12 mouse cellular contexts compared by ENCODE assay signal in the genomic region with DNA sequence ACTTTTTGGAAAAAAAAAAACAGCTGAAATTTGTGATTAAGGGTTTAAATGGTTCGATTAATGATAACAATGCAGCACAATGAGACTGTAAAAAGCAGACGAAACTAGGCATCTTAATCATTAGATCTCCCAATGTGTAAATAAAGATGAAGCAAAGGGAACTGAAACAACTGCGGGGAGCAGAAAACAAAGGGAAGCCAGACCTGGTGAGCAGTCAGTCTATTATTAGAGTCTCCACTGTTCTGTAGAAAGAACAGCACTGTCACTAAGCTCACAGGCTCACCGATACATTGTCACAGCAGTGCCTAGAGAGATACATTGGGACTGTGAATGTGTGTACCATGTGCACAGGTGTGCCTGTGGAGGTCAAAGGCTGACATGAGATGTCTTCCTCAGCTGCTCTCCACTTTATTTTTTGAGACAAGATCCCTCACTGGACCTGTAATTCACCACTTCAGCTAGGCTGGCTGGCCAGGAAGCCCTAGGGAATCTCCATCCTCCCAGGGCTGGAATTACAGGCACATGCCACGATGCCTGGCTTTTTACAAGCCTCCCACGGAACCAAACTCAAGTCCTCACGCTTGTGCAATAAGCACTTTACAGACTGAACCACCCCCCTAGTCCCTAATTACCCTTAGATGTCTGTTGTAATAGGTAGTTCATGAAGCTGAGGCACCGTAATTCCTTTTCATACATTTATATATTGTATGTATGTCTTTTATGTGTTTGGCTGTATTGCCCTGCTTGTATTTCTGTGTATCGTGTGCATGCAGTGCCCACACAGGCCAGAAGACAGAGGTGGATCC. TPM values are rescaled to one million over a fixed set of nuclear protein-coding genes. Genes with fewer than 3 reads are reported as not detected.
DNase-seq lines count a peak whose midpoint lies in the region; ATAC-seq and TF ChIP-seq lines count a peak whose summit lies in the region.
"Had no signal": no experiment of that assay in that cellular context is flagged by ENCODE, and none has a peak within 500 bp of the region (broad histone marks: within the 10 kb centered on the region; RNA-seq: fewer than 3 reads in every experiment).

No protein-coding gene starts in this region.

- TF ChIP-seq POLR2A in bone marrow, adult 2 months (IDR thresholded peaks at IDR 0.05; ENCODE audit: borderline replicate concordance, control insufficient read depth, low read depth, low read length) = no peak

- no peaks in the 10 kb centered on the region for H3K4me1 ChIP-seq in liver, embryonic 11.5 days (replicated peaks; ENCODE audit: control insufficient read depth, insufficient read depth, low read length)
- peaks cover 3% of the 10 kb centered on the region for H3K4me1 ChIP-seq in bone marrow, adult 2 months (ENCODE audit: control insufficient read depth, insufficient read depth, low read length)
- H3K4me1 ChIP-seq in megakaryocyte, embryonic 14.5 days = peaks cover 7% of the 10 kb centered on the region; the same call in 1 of the 2 replicates

- H3K9me3 ChIP-seq in liver, embryonic 11.5 days (ENCODE audit: control insufficient read depth, low read length) = no peaks in the 10 kb centered on the region
- H3K9me3 ChIP-seq in megakaryocyte, embryonic 14.5 days = no peaks in the 10 kb centered on the region

- peak; percentile 28 for DNase-seq in liver, embryonic 11.5 days (ENCODE audit: low spot score)
- DNase-seq in liver = no peak
- DNase-seq in neural tube, embryonic 10.5 days (ENCODE audit: extremely low spot score, low spot score) = no peak
- DNase-seq: adrenal gland, postnatal 10 days; cerebellum, adult 11 months; kidney, postnatal 36 days had no signal

- no peak for ATAC-seq in liver, embryonic 11.5 days (replicated peaks; ENCODE audit: low FRiP score)
- ATAC-seq in common myeloid progenitor, adult 5-6 weeks (replicated peaks; ENCODE audit: low read depth, poor library complexity, severe bottlenecking) = peak; percentile 74
- ATAC-seq in cerebellum, adult (ENCODE audit: insufficient number of reproducible peaks, low FRiP score, low TSS enrichment) = no peak
- ATAC-seq: intestine, embryonic 16.5 days had no signal

- H3K4me3 ChIP-seq in liver, embryonic 11.5 days (ENCODE audit: low read depth, low read length) = no peak overlapping the region
- no peak overlapping the region for H3K4me3 ChIP-seq in bone marrow, adult 2 months (replicated peaks; ENCODE audit: control insufficient read depth, low read depth, low read length)
- peak overlapping the region; percentile 62 for H3K4me3 ChIP-seq in megakaryocyte, embryonic 14.5 days (replicated peaks)
- H3K4me3 ChIP-seq: myocyte had no signal

- H3K9ac ChIP-seq in liver, embryonic 11.5 days (ENCODE audit: low read depth, low read length) = no peak overlapping the region

- no peak overlapping the region for H3K27ac ChIP-seq in liver, embryonic 11.5 days (ENCODE audit: low read depth, low read length)
- H3K27ac ChIP-seq in bone marrow, adult 2 months (ENCODE audit: control insufficient read depth, insufficient read depth, low read depth, low read length, poor library complexity) = peak overlapping the region; percentile 36

- H3K4me2 ChIP-seq in liver, embryonic 11.5 days = no peak overlapping the region

- H3K27me3 ChIP-seq in liver, embryonic 11.5 days (replicated peaks; ENCODE audit: control insufficient read depth, insufficient read depth, low read length) = no peaks in the 10 kb centered on the region
- peaks cover 10% of the 10 kb centered on the region for H3K27me3 ChIP-seq in megakaryocyte, embryonic 14.5 days (replicated peaks)

- 0 out of 2 replicates have a peak, but pooled peaks cover 2% of the 10 kb centered on the region for H3K36me3 ChIP-seq in liver, embryonic 11.5 days (ENCODE audit: control insufficient read depth, insufficient read depth, low read length)
- no peaks in the 10 kb centered on the region for H3K36me3 ChIP-seq in megakaryocyte, embryonic 14.5 days (replicated peaks; ENCODE audit: low read length)

- 77% methylated on average over 9 of the region's 9 CpGs for WGBS in liver, embryonic 11.5 days
- 51% methylated on average over 9 of the region's 9 CpGs for WGBS in bone marrow, adult 2 months

- TF ChIP-seq CTCF in bone marrow, adult 2 months (IDR thresholded peaks at IDR 0.05; ENCODE audit: control insufficient read depth, insufficient read depth, low read length) = no peak

RNA-seq across cellular contexts. Expression of a gene that starts 14.6 kb away (rescaled TPM):
- polyA plus RNA-seq in liver, embryonic 11.5 days (2014; fragmentation: Nextera tagmentation; extraction: Ambion mirVana) = 6.3 and 8.4 TPM in 2 replicates
- 4.5 and 4.6 TPM in 2 replicates for polyA plus RNA-seq in bone marrow, adult 2 months (2011; ENCODE audit: insufficient read depth, insufficient read length, low replicate concordance, missing spikeins)
- 3.9 and 6.2 TPM in 2 replicates for total RNA-seq in common myeloid progenitor, adult 5-6 weeks (2017)
- polyA plus RNA-seq in megakaryocyte, embryonic 14.5 days (2012; ENCODE audit: insufficient read depth, low replicate concordance) = 0.46 TPM in 1 of 2 replicates, not detected in the other

RNA-seq across cellular contexts. Expression of a gene that starts 59.2 kb away (rescaled TPM):
- polyA plus RNA-seq in liver, embryonic 11.5 days (2014; fragmentation: Nextera tagmentation; extraction: Ambion mirVana) = 22.1 and 22.6 TPM in 2 replicates
- 15.1 and 23.3 TPM in 2 replicates for polyA plus RNA-seq in bone marrow, adult 2 months (2011; ENCODE audit: insufficient read depth, insufficient read length, low replicate concordance, missing spikeins)
- 24.6 and 30.6 TPM in 2 replicates for total RNA-seq in common myeloid progenitor, adult 5-6 weeks (2017)
- polyA plus RNA-seq in megakaryocyte, embryonic 14.5 days (2012; ENCODE audit: insufficient read depth, low replicate concordance) = 14.8 TPM in 1 of 2 replicates, not detected in the other

RNA-seq across cellular contexts. Expression of a gene that starts 59.3 kb away (rescaled TPM):
- polyA plus RNA-seq in liver, embryonic 11.5 days (2014; fragmentation: Nextera tagmentation; extraction: Ambion mirVana) = 27.6 and 31.6 TPM in 2 replicates
- polyA plus RNA-seq in bone marrow, adult 2 months (2011; ENCODE audit: insufficient read depth, insufficient read length, low replicate concordance, missing spikeins) = 25.6 and 33.7 TPM in 2 replicates
- 22.2 and 25.1 TPM in 2 replicates for total RNA-seq in common myeloid progenitor, adult 5-6 weeks (2017)
- polyA plus RNA-seq in megakaryocyte, embryonic 14.5 days (2012; ENCODE audit: insufficient read depth, low replicate concordance) = 0.10 TPM in 1 of 2 replicates, not detected in the other

Comparison
In these comparisons a context has a peak if more than half of its experiments do, and no peak if none do; other contexts are left out.
1. RNA of a gene that starts 59.3 kb away (polyA plus RNA-seq): 27.6 to 31.6 TPM in liver, embryonic 11.5 days and 25.6 to 33.7 TPM in bone marrow, adult 2 months; 0.10 TPM in megakaryocyte, embryonic 14.5 days; every median in the first group is over 10 times any median in the second.